Mouse (Mus musculus): ENCODE data around the gene Tmcc3.

Tmcc3 gene

GRCm38 (mm10) chr10:94466313-94466712, 154.6 kb downstream of the Tmcc3 start:
- peak; percentile 37 for DNase-seq (ENCODE audit: low spot score)

GRCm38 (mm10) chr10:94471487-94471886, 159.7 kb downstream of the Tmcc3 start:
- DNase-seq (ENCODE audit: low spot score), result no peak

- DNase-seq (ENCODE audit: low spot score), result no peak
Measured at GRCm38 (mm10) chr10:94473501-94473900, 161.8 kb downstream of the Tmcc3 start.

GRCm38 (mm10) chr10:94474185-94474584, 162.4 kb downstream of the Tmcc3 start:
- DNase-seq (ENCODE audit: low spot score), result no peak

- DNase-seq (ENCODE audit: low spot score), result no peak
Measured at GRCm38 (mm10) chr10:94477366-94478225, 165.8 kb downstream of the Tmcc3 start.

- DNase-seq (ENCODE audit: low spot score), result no peak
Measured at GRCm38 (mm10) chr10:94479646-94480045, 167.9 kb downstream of the Tmcc3 start.

- DNase-seq (ENCODE audit: low spot score), result no peak
Measured at GRCm38 (mm10) chr10:94480380-94481101, 168.8 kb downstream of the Tmcc3 start.

GRCm38 (mm10) chr10:94481613-94482012, 169.9 kb downstream of the Tmcc3 start:
- no peak for DNase-seq (ENCODE audit: low spot score)

GRCm38 (mm10) chr10:94486179-94486578, 174.4 kb downstream of the Tmcc3 start:
- no peak for DNase-seq (ENCODE audit: low spot score)

GRCm38 (mm10) chr10:94489509-94489908, 177.8 kb downstream of the Tmcc3 start:
- DNase-seq (ENCODE audit: low spot score), result no peak

GRCm38 (mm10) chr10:94491006-94491405, 179.3 kb downstream of the Tmcc3 start:
- DNase-seq (ENCODE audit: low spot score), result no peak

- peak; percentile 36 for DNase-seq (ENCODE audit: low spot score)
Measured at GRCm38 (mm10) chr10:94494403-94494846, 182.7 kb downstream of the Tmcc3 start.

GRCm38 (mm10) chr10:94495496-94496235, 183.9 kb downstream of the Tmcc3 start:
- DNase-seq (ENCODE audit: low spot score), result no peak

GRCm38 (mm10) chr10:94496826-94497440, 185.2 kb downstream of the Tmcc3 start:
- DNase-seq (ENCODE audit: low spot score), result no peak

GRCm38 (mm10) chr10:94500210-94500876, 188.6 kb downstream of the Tmcc3 start:
- DNase-seq (ENCODE audit: low spot score), result no peak

GRCm38 (mm10) chr10:94500877-94501273, 189.1 kb downstream of the Tmcc3 start:
- no peak for DNase-seq (ENCODE audit: low spot score)

GRCm38 (mm10) chr10:94501796-94502195, 190.0 kb downstream of the Tmcc3 start:
- DNase-seq (ENCODE audit: low spot score), result no peak

- no peak for DNase-seq (ENCODE audit: low spot score)
Measured at GRCm38 (mm10) chr10:94505248-94505772, 193.6 kb downstream of the Tmcc3 start.

GRCm38 (mm10) chr10:94508863-94509262, 197.1 kb downstream of the Tmcc3 start:
- DNase-seq (ENCODE audit: low spot score), result no peak

GRCm38 (mm10) chr10:94512771-94513170, 201.0 kb downstream of the Tmcc3 start:
- DNase-seq (ENCODE audit: low spot score), result no peak

- DNase-seq (ENCODE audit: low spot score), result no peak
Measured at GRCm38 (mm10) chr10:94514091-94514505, 202.3 kb downstream of the Tmcc3 start.
